Mouse (Mus musculus): ENCODE results near the gene Pth2.

GRCm38 (mm10) chr7:45174567-45175280 lies 6.1 kb upstream of the Pth2 start:
- TF ChIP-seq TCF3 (IDR thresholded peaks at IDR 0.05; ENCODE audit: insufficient read length, low read depth) = no peak
- no peak for TF ChIP-seq POLR2A (IDR thresholded peaks at IDR 0.05; ENCODE audit: insufficient read length, low read depth)
- TF ChIP-seq SRF (IDR thresholded peaks at IDR 0.05; ENCODE audit: control insufficient read depth, insufficient read length, low read depth) = no peak
- TF ChIP-seq USF1 (IDR thresholded peaks at IDR 0.05; ENCODE audit: low read depth) = no peak
- no peak for TF ChIP-seq CEBPB (IDR thresholded peaks at IDR 0.05; ENCODE audit: insufficient read depth, poor library complexity, severe bottlenecking)
- TF ChIP-seq E2F4 (IDR thresholded peaks at IDR 0.05; ENCODE audit: insufficient read depth) = no peak
- no peak for TF ChIP-seq MYOD1 (IDR thresholded peaks at IDR 0.05; ENCODE audit: control insufficient read depth in 1 of 3, insufficient read length in 2 of 3, low read depth in 2 of 3)
- no peak for TF ChIP-seq REST (IDR thresholded peaks at IDR 0.05; ENCODE audit: insufficient read depth, insufficient read length)
- TF ChIP-seq MAX (IDR thresholded peaks at IDR 0.05; ENCODE audit: low read depth) = no peak

Data from myocyte (in vitro differentiated cells).